Mouse (Mus musculus): ENCODE results near the gene Xrn2. TPM values are rescaled to one million over a fixed set of nuclear protein-coding genes. Genes with fewer than 3 reads are reported as not detected.

The Xrn2 gene
- total RNA-seq, 2 experiments from 2014 or later = 44.7 to 45.5 TPM

- intact Hi-C loops (cut with DNase I) = no loop called here
- no peak for DNase-seq (ENCODE audit: low spot score in 2 of 2)
Measured at GRCm38 (mm10) chr2:147035864-147036263, 23.1 kb downstream of the Xrn2 start.

- intact Hi-C loops (cut with DNase I) = no loop called here
- peak in 1 of 2 experiments; percentile 7 for DNase-seq (ENCODE audit: low spot score in 2 of 2)
Measured at GRCm38 (mm10) chr2:147047051-147047450, 34.3 kb downstream of the Xrn2 start.

- DNase-seq (ENCODE audit: low spot score in 2 of 2) = no peak
- intact Hi-C loops (cut with DNase I) = no loop called here
Measured at GRCm38 (mm10) chr2:147053229-147053892, 40.6 kb downstream of the Xrn2 start.

GRCm38 (mm10) chr2:147067480-147068246, 54.9 kb downstream of the Xrn2 start:
- intact Hi-C loops (cut with DNase I) = no loop called here
- no peak for DNase-seq (ENCODE audit: low spot score in 2 of 2)

GRCm38 (mm10) chr2:147069077-147069476, 56.3 kb downstream of the Xrn2 start:
- intact Hi-C loops (cut with DNase I) = no loop called here
- DNase-seq (ENCODE audit: low spot score in 2 of 2) = no peak

- intact Hi-C loops (cut with DNase I) = no loop called here
- DNase-seq (ENCODE audit: low spot score in 2 of 2) = no peak
Measured at GRCm38 (mm10) chr2:147070305-147070704, 57.5 kb downstream of the Xrn2 start.

GRCm38 (mm10) chr2:147073962-147074361, 61.2 kb downstream of the Xrn2 start:
- no peak for DNase-seq (ENCODE audit: low spot score in 2 of 2)
- intact Hi-C loops (cut with DNase I) = no loop called here

GRCm38 (mm10) chr2:147074399-147074798, 61.6 kb downstream of the Xrn2 start:
- DNase-seq (ENCODE audit: low spot score in 2 of 2) = no peak
- intact Hi-C loops (cut with DNase I) = no loop called here

GRCm38 (mm10) chr2:147082391-147082790, 69.6 kb downstream of the Xrn2 start:
- DNase-seq (ENCODE audit: low spot score in 2 of 2) = no peak
- intact Hi-C loops (cut with DNase I) = loop anchor here (5.0 kb wide), 3 partner anchors 100 to 965 kb away; partner anchors contain the start of gene Foxa2

GRCm38 (mm10) chr2:147083471-147084365, 70.9 kb downstream of the Xrn2 start:
- DNase-seq (ENCODE audit: low spot score in 2 of 2) = no peak
- intact Hi-C loops (cut with DNase I) = loop anchor here (5.0 kb wide), 3 partner anchors 99 to 964 kb away; partner anchors contain the start of gene Foxa2

GRCm38 (mm10) chr2:147084366-147085071, 71.7 kb downstream of the Xrn2 start:
- intact Hi-C loops (cut with DNase I) = loop anchor here (5.0 kb wide), 7 partner anchors 98 to 963 kb away; partner anchors contain the start of genes Foxa2 and Nkx2-2
- no peak for DNase-seq (ENCODE audit: low spot score in 2 of 2)

- no peak for DNase-seq (ENCODE audit: low spot score in 2 of 2)
Measured at GRCm38 (mm10) chr2:147085072-147085870, 72.5 kb downstream of the Xrn2 start, which contains the start of gene Nkx2-4. Gene Nkx2-4 (minus strand): TSS chr2:147085445.

GRCm38 (mm10) chr2:147085937-147086336, 73.1 kb downstream of the Xrn2 start:
- DNase-seq (ENCODE audit: low spot score in 2 of 2) = no peak
- intact Hi-C loops (cut with DNase I) = loop anchor here (5.0 kb wide), 4 partner anchors 106 to 951 kb away; partner anchors contain the start of gene Nkx2-2

More at GRCm38 (mm10) chr2:147085072-147085870, 72.5 kb downstream of the Xrn2 start, which contains the start of gene Nkx2-4:
- intact Hi-C loops (cut with DNase I) = loop anchor here (5.0 kb wide), 4 partner anchors 107 to 952 kb away; partner anchors contain the start of gene Nkx2-2

- no peak for DNase-seq (ENCODE audit: low spot score in 2 of 2)
- intact Hi-C loops (cut with DNase I) = loop anchor here (5.0 kb wide), 4 partner anchors 106 to 951 kb away; partner anchors contain the start of gene Nkx2-2
Measured at GRCm38 (mm10) chr2:147086441-147086840, 73.6 kb downstream of the Xrn2 start.

GRCm38 (mm10) chr2:147119736-147120135, 106.9 kb downstream of the Xrn2 start:
- DNase-seq (ENCODE audit: low spot score in 2 of 2) = no peak
- intact Hi-C loops (cut with DNase I) = no loop called here

- DNase-seq (ENCODE audit: low spot score in 2 of 2) = no peak
- intact Hi-C loops (cut with DNase I) = no loop called here
Measured at GRCm38 (mm10) chr2:147127366-147127765, 114.6 kb downstream of the Xrn2 start.
